ENCODE assay signal across 8 mouse cellular contexts in genomic region chr9:87015938-87016294, GRCm38 (mm10). TPM values are rescaled to one million over a fixed set of nuclear protein-coding genes. Genes with fewer than 3 reads are reported as not detected.
DNase-seq lines count a peak whose midpoint lies in the region; ATAC-seq and TF ChIP-seq lines count a peak whose summit lies in the region.

No protein-coding gene starts in this region.

- 0 out of 2 replicates have a peak overlapping the region, but pooled peaks have one; percentile 55 for H3K9ac ChIP-seq in embryonic facial prominence, embryonic 13.5 days
- peak overlapping the region; percentile 64 for H3K9ac ChIP-seq in hindbrain, postnatal 0 days (replicated peaks; ENCODE audit: low read length)
- peak overlapping the region; percentile 65 for H3K9ac ChIP-seq in midbrain, postnatal 0 days (replicated peaks; ENCODE audit: low read length, poor library complexity, severe bottlenecking)

- no peaks in the 10 kb centered on the region for H3K36me3 ChIP-seq in embryonic facial prominence, embryonic 13.5 days
- H3K36me3 ChIP-seq in hindbrain, postnatal 0 days (ENCODE audit: insufficient read depth, low read length): no peaks in the 10 kb centered on the region
- H3K36me3 ChIP-seq in midbrain, postnatal 0 days (ENCODE audit: insufficient read depth, low read length): no peaks in the 10 kb centered on the region

- H3K4me2 ChIP-seq in embryonic facial prominence, embryonic 13.5 days: peak overlapping the region; percentile 88
- peak overlapping the region; percentile 71 for H3K4me2 ChIP-seq in hindbrain, postnatal 0 days (ENCODE audit: low read depth, low read length)
- H3K4me2 ChIP-seq in midbrain, postnatal 0 days (ENCODE audit: low read depth, low read length, poor library complexity, severe bottlenecking): peak overlapping the region; percentile 64

- H3K4me1 ChIP-seq in embryonic facial prominence, embryonic 13.5 days: peaks cover 10% of the 10 kb centered on the region
- no peaks in the 10 kb centered on the region for H3K4me1 ChIP-seq in hindbrain, postnatal 0 days (ENCODE audit: insufficient read depth, low read length)
- H3K4me1 ChIP-seq in midbrain, postnatal 0 days (ENCODE audit: insufficient read depth, low read length): peaks cover 7% of the 10 kb centered on the region; the same call in 1 of the 2 replicates

- WGBS in embryonic facial prominence, embryonic 13.5 days: 3% methylated on average over 10 of the region's 10 CpGs
- 3% methylated on average over 10 of the region's 10 CpGs for WGBS in hindbrain, postnatal 0 days
- 7% methylated on average over 10 of the region's 10 CpGs for WGBS in midbrain, postnatal 0 days

- peak overlapping the region; percentile 51 for H3K4me3 ChIP-seq in embryonic facial prominence, embryonic 13.5 days
- peak overlapping the region; percentile 58 for H3K4me3 ChIP-seq in hindbrain, postnatal 0 days (ENCODE audit: low read length)
- H3K4me3 ChIP-seq in midbrain, postnatal 0 days (ENCODE audit: low read depth, low read length): peak overlapping the region; percentile 62

- no peaks in the 10 kb centered on the region for H3K9me3 ChIP-seq in embryonic facial prominence, embryonic 13.5 days
- no peaks in the 10 kb centered on the region for H3K9me3 ChIP-seq in hindbrain, postnatal 0 days (ENCODE audit: low read length)
- no peaks in the 10 kb centered on the region for H3K9me3 ChIP-seq in midbrain, postnatal 0 days (ENCODE audit: low read length)

- no peak for TF ChIP-seq CTCF in hindbrain, postnatal 0 days (IDR thresholded peaks at IDR 0.05; ENCODE audit: low read depth)
- no peak for TF ChIP-seq CTCF in midbrain, postnatal 0 days (IDR thresholded peaks at IDR 0.05)

- intact Hi-C loops in left cerebral cortex, postnatal 10 days (cut with DNase I): no loop called here

- peaks cover 62% of the 10 kb centered on the region for H3K27me3 ChIP-seq in embryonic facial prominence, embryonic 13.5 days
- H3K27me3 ChIP-seq in hindbrain, postnatal 0 days (ENCODE audit: insufficient read depth, low read length): no peaks in the 10 kb centered on the region
- H3K27me3 ChIP-seq in midbrain, postnatal 0 days (ENCODE audit: insufficient read depth, low read length): no peaks in the 10 kb centered on the region

- H3K27ac ChIP-seq in embryonic facial prominence, embryonic 13.5 days: no peak overlapping the region
- H3K27ac ChIP-seq in hindbrain, postnatal 0 days: peak overlapping the region; percentile 65; the same call in 1 of the 2 replicates
- peak overlapping the region; percentile 70 for H3K27ac ChIP-seq in midbrain, postnatal 0 days (ENCODE audit: low read depth, low read length)

- no peak for ATAC-seq in embryonic facial prominence, embryonic 13.5 days (ENCODE audit: insufficient number of reproducible peaks, insufficient read depth, low FRiP score, low TSS enrichment, low read depth)
- peak; percentile 76 for ATAC-seq in hindbrain, postnatal 0 days
- ATAC-seq in midbrain, postnatal 0 days (ENCODE audit: low FRiP score): peak; percentile 80

- DNase-seq in layer of hippocampus, postnatal 36 days: peak; percentile 18 to 26
- DNase-seq in layer of hippocampus, adult 11-12 months (ENCODE audit: low spot score): no peak
- DNase-seq in hindbrain, postnatal 0 days (ENCODE audit: low spot score): peak; percentile 36
- no peak for DNase-seq in midbrain, postnatal 0 days (ENCODE audit: low spot score)
- DNase-seq in left cerebral cortex, postnatal 10 days (ENCODE audit: extremely low spot score in 1 of 2, low spot score in 2 of 2): no peak
- no peak for DNase-seq in thymus, postnatal 10 days (ENCODE audit: low spot score in 2 of 2)
- no peak for DNase-seq in urinary bladder, postnatal 14 days (ENCODE audit: low spot score)

RNA-seq across cellular contexts. Expression of gene Ripply2, which starts 0.6 kb away (rescaled TPM):
- 10 to 100 TPM; 10.0 to 13.6 TPM for total RNA-seq in layer of hippocampus, postnatal 36 days (2021)
- polyA plus RNA-seq in embryonic facial prominence, embryonic 13.5 days (2015; fragmentation: Nextera tagmentation; extraction: Ambion mirVana): not detected in 2 replicates
- total RNA-seq in hindbrain, postnatal 0 days (2014; rRNA removed): 1.8 and 4.2 TPM in 2 replicates
- 15.0 and 16.0 TPM in 2 replicates for polyA plus RNA-seq in hindbrain, postnatal 0 days (2015; fragmentation: Nextera tagmentation; extraction: Ambion mirVana)
- 2.6 and 3.5 TPM in 2 replicates for total RNA-seq in midbrain, postnatal 0 days (2014; rRNA removed)
- polyA plus RNA-seq in midbrain, postnatal 0 days (2015; fragmentation: Nextera tagmentation; extraction: Ambion mirVana): 16.4 and 17.1 TPM in 2 replicates
- 1 to 10 TPM; 4.4 to 6.5 TPM for total RNA-seq in left cerebral cortex, postnatal 10 days (2021)

RNA-seq across cellular contexts. Expression of gene Cyb5r4, which starts 5.9 kb away (rescaled TPM):
- 10 to 100 TPM; 39.2 to 45.6 TPM for total RNA-seq in layer of hippocampus, postnatal 36 days (2021)
- polyA plus RNA-seq in embryonic facial prominence, embryonic 13.5 days (2015; fragmentation: Nextera tagmentation; extraction: Ambion mirVana): 47.2 and 54.6 TPM in 2 replicates
- 25.1 and 27.5 TPM in 2 replicates for total RNA-seq in hindbrain, postnatal 0 days (2014; rRNA removed)
- polyA plus RNA-seq in hindbrain, postnatal 0 days (2015; fragmentation: Nextera tagmentation; extraction: Ambion mirVana): 42.2 and 46.6 TPM in 2 replicates
- total RNA-seq in midbrain, postnatal 0 days (2014; rRNA removed): 29.9 and 31.6 TPM in 2 replicates
- 31.0 and 33.0 TPM in 2 replicates for polyA plus RNA-seq in midbrain, postnatal 0 days (2015; fragmentation: Nextera tagmentation; extraction: Ambion mirVana)
- total RNA-seq in left cerebral cortex, postnatal 10 days (2021): 10 to 100 TPM; 30.3 to 32.0 TPM

Comparison
In these comparisons a context has a peak if more than half of its experiments do, and no peak if none do; other contexts are left out.
1. DNase-seq: peak in layer of hippocampus, postnatal 36 days (2 of 2) and hindbrain, postnatal 0 days (single experiment); none in layer of hippocampus, adult 11-12 months (single experiment), midbrain, postnatal 0 days (single experiment), left cerebral cortex, postnatal 10 days (0 of 2), thymus, postnatal 10 days (0 of 2) and urinary bladder, postnatal 14 days (single experiment).
2. Peak in every context shown above with its lines, with median percentiles within 50 percentile points of each other: H3K4me2 ChIP-seq, H3K4me3 ChIP-seq and H3K9ac ChIP-seq.